Comparison of ENCODE assay signal across 28 mouse cellular contexts in the genomic region with DNA sequence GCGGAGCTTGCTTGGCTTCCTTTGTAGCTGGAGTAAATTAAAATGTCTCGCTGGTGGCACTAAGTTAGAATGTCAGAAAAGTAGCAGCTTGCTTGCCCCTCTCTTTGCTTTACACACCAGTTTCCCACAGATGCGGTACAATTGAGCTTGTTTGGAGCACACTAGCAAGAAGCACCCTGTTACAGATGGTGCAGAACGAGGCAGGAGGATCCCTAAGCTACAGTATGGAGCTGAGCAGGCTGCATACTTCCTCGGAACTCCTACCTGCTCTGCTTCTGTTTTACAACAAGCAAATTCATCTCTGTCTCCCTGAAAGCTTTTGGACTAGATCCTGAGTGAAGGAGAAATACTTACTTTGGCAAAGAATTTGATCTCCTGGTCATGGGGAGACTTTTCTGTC.
"Had no signal": no experiment of that assay in that cellular context is flagged by ENCODE, and none has a peak within 500 bp of the region (broad histone marks: within the 10 kb centered on the region; RNA-seq: fewer than 3 reads in every experiment).

No protein-coding gene starts in this region.

- H3K27ac ChIP-seq: gastrocnemius, adult 2 months; heart, embryonic 10.5 days; hindbrain, embryonic 10.5 days; hindbrain, embryonic 12.5 days; hindbrain, embryonic 14.5 days; intestine, embryonic 15.5 days; layer of hippocampus, adult 2 months; limb, embryonic 12.5 days; liver, embryonic 13.5 days; liver, embryonic 15.5 days had no signal

- H3K4me2 ChIP-seq: heart, embryonic 12.5 days; hindbrain, embryonic 12.5 days; hindbrain, embryonic 14.5 days; intestine, embryonic 15.5 days; limb, embryonic 12.5 days; liver, embryonic 11.5 days; liver, embryonic 13.5 days; liver, embryonic 15.5 days had no signal

- DNase-seq: gastrocnemius, adult 2 months; gastrocnemius, postnatal 10 days; gastrocnemius, postnatal 25 days; heart, adult 18-20 months; heart, postnatal 10 days; heart, postnatal 4 days; kidney, adult 18-20 months; kidney, adult 8-10 months; kidney, postnatal 10 days; kidney, postnatal 25 days; kidney, postnatal 4 days; left cerebral cortex, postnatal 4 days; liver; liver, embryonic 13.5 days; liver, postnatal 0 days had no signal

- ATAC-seq: hindbrain, embryonic 16.5 days; inflammation-experienced regulatory T-cells, adult 6 months; intestine, embryonic 15.5 days; intestine, postnatal 0 days; liver, postnatal 0 days had no signal

- H3K4me3 ChIP-seq: gastrocnemius, adult 2 months; heart, embryonic 10.5 days; heart, embryonic 12.5 days; hindbrain, embryonic 10.5 days; hindbrain, embryonic 12.5 days; intestine, embryonic 15.5 days; layer of hippocampus, adult 2 months; limb, embryonic 12.5 days; liver, embryonic 13.5 days; liver, embryonic 15.5 days had no signal

- H3K36me3 ChIP-seq: heart, embryonic 10.5 days; heart, embryonic 12.5 days; hindbrain, embryonic 10.5 days; hindbrain, embryonic 12.5 days; intestine, embryonic 15.5 days; limb, embryonic 12.5 days; liver, embryonic 13.5 days; liver, embryonic 15.5 days had no signal

- H3K9ac ChIP-seq: heart, embryonic 12.5 days; hindbrain, embryonic 12.5 days; hindbrain, embryonic 14.5 days; intestine, embryonic 15.5 days; limb, embryonic 12.5 days; liver, embryonic 13.5 days; liver, embryonic 15.5 days; liver, postnatal 0 days had no signal

- H3K27me3 ChIP-seq: heart, embryonic 12.5 days; hindbrain, embryonic 12.5 days; intestine, embryonic 15.5 days; limb, embryonic 12.5 days; liver, embryonic 13.5 days; liver, embryonic 15.5 days had no signal

- H3K9me3 ChIP-seq: heart, embryonic 10.5 days; heart, embryonic 12.5 days; hindbrain, embryonic 10.5 days; hindbrain, embryonic 12.5 days; intestine, embryonic 15.5 days; limb, embryonic 12.5 days; liver, embryonic 13.5 days; liver, embryonic 15.5 days had no signal

- H3K4me1 ChIP-seq: heart, embryonic 10.5 days; heart, embryonic 12.5 days; hindbrain, embryonic 10.5 days; hindbrain, embryonic 12.5 days; intestine, embryonic 15.5 days; limb, embryonic 12.5 days; liver, embryonic 13.5 days; liver, embryonic 15.5 days had no signal
